Mouse (Mus musculus) midbrain, postnatal 0 days (tissue): ENCODE measurements around the gene Fam57a. TPM values are rescaled to one million over a fixed set of nuclear protein-coding genes. Genes with fewer than 3 reads are reported as not detected.

Source experiments
- ATAC-seq: fragments of 200-750 bp; cut with Nextera tagmentation; 2 replicates; pipeline ENCODE4 v1.8.0; 2017; ENCODE audit warnings: moderate number of reproducible peaks, mild to moderate bottlenecking, moderate TSS enrichment, moderate library complexity; ENCODE audit not compliant: low FRiP score
- DNase-seq: peaks from one replicate; pipeline ENCODE4 v3.0.0-alpha.2; 2015; ENCODE audit warnings: low spot score
- H3K27ac ChIP-seq: fragments of 300-500 bp; sonication (generic); 2 replicates; pipeline ENCODE4 v1.5.1; 2014; ENCODE audit warnings: low read depth, mild to moderate bottlenecking, low read length, mixed read lengths
- H3K27me3 ChIP-seq: fragments of 300-500 bp; sonication (generic); 2 replicates; pipeline ENCODE4 v1.6.1; 2014; ENCODE audit warnings: low read length, control low read depth, mixed read lengths; ENCODE audit not compliant: insufficient read depth
- H3K36me3 ChIP-seq: fragments of 300-500 bp; sonication (generic); 2 replicates; pipeline ENCODE4 v1.6.1; 2014; ENCODE audit warnings: low read length, control low read depth, mixed read lengths; ENCODE audit not compliant: insufficient read depth
- H3K4me1 ChIP-seq: fragments of 300-500 bp; sonication (generic); 2 replicates; pipeline ENCODE4 v1.6.1; 2014; ENCODE audit warnings: mild to moderate bottlenecking, control low read depth, antibody characterized with exemption, low read length, mixed read lengths; ENCODE audit not compliant: insufficient read depth
- H3K4me2 ChIP-seq: fragments of 300-500 bp; sonication (generic); 2 replicates; pipeline ENCODE4 v1.6.1; 2014; ENCODE audit warnings: low read depth, mild to moderate bottlenecking, low read length, mixed read lengths; ENCODE audit not compliant: poor library complexity, severe bottlenecking
- H3K4me3 ChIP-seq: fragments of 300-500 bp; sonication (generic); 2 replicates; pipeline ENCODE4 v1.5.1; 2014; ENCODE audit warnings: low read depth, mild to moderate bottlenecking, low read length, moderate library complexity
- H3K9ac ChIP-seq: fragments of 300-500 bp; sonication (generic); replicated peaks from 2 replicates; pipeline ENCODE4 v1.6.1; 2014; ENCODE audit warnings: mild to moderate bottlenecking, low read length, moderate library complexity, mixed read lengths; ENCODE audit not compliant: poor library complexity, severe bottlenecking
- H3K9me3 ChIP-seq: fragments of 300-500 bp; sonication (generic); 2 replicates; pipeline ENCODE4 v1.6.1; 2016; ENCODE audit warnings: low read length, control low read depth
- CTCF ChIP-seq: IDR thresholded peaks from 2 replicates; pipeline ENCODE4 v1.5.1; 2016; ENCODE audit warnings: antibody characterized with exemption, mild to moderate bottlenecking
- WGBS: fragments of 180-500 bp; shearing (Covaris S2); extraction: QIAGEN DNeasy Blood & Tissue Kit; methylation state at CpG from one replicate; pipeline ENCODE4 v1.1.7; 2014; 5-methylcytosine and 5-hydroxymethylcytosine counted together
- polyA plus RNA-seq: library from polyadenylated mRNA; unstranded; fragments of >200 nt; fragmentation: Nextera tagmentation; extraction: Ambion mirVana; gene quantifications from 2 replicates; pipeline ENCODE4 v1.2.1, GENCODE M21; 2015
- total RNA-seq: library from RNA; depleted of rRNA; stranded (reverse); fragments of >200 nt; gene quantifications from 2 replicates; pipeline ENCODE4 v1.2.3, GENCODE M21; 2014

Gene Fam57a
- total and polyA plus RNA-seq, 2 experiments from 2014 or later, result 17.6 to 24.6 TPM

DNA sequence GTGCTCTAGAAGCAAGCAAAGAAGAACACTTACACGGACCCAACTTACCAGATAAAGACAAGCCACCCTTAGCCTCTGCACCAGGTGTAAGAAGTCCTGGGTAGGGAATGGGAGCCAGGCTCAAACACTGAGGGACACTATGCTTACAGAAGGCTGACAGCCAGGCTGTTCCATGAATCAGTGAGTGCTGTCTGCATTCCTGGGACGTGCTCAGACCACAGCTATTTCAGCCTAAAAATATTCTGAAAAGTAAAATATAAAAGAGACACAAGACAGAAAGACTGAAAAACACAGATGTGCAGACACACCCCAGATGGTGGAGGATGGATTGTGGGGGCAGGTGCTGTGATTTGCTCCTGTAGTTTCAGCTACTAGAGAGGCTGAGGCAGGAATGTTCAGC lies 24.6 kb upstream of the Fam57a start:
- no peaks in the 10 kb centered on the region for H3K27me3 ChIP-seq
- H3K4me2 ChIP-seq, result no peak overlapping the region
- no peak overlapping the region for H3K27ac ChIP-seq
- no peaks in the 10 kb centered on the region for H3K4me1 ChIP-seq
- peaks cover 33% of the 10 kb centered on the region for H3K36me3 ChIP-seq
- 88% methylated on average over 2 of the region's 2 CpGs for WGBS
- no peak overlapping the region for H3K9ac ChIP-seq
- H3K9me3 ChIP-seq, result no peaks in the 10 kb centered on the region
- TF ChIP-seq CTCF, result no peak
- no peak for DNase-seq
- no peak for ATAC-seq
- no peak overlapping the region for H3K4me3 ChIP-seq

DNA sequence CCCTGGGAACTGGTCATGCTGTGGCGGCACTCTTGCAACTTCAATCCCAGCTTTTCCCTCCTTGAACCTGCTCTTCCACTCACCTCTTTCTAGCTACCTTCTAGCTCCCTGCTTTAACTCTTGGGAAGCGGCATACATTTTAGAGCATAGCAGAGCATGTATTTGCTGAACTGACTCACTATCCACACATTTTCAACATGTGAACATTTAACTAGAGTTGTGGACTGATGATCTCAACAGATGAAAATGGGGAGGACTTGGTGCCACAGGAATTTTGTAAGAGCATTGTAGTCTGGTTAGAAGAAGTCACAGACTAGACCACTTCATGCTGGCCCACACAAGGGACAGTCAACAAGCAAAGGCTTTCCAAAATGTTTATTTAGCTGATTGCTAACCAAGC lies 21.1 kb upstream of the Fam57a start:
- Histone ChIP-seq H3K4me1 (no peaks in the 10 kb centered on the region), H3K27ac (no peak overlapping the region), H3K27me3 (no peaks in the 10 kb centered on the region), H3K36me3 (peaks cover 41% of the 10 kb centered on the region), H3K4me3 (no peak overlapping the region), H3K9me3 (no peaks in the 10 kb centered on the region), H3K4me2 (no peak overlapping the region), H3K9ac (no peak overlapping the region)
- no peak for ATAC-seq
- no peak for TF ChIP-seq CTCF
- 96% methylated on average over 2 of the region's 2 CpGs for WGBS
- DNase-seq, result no peak

DNA sequence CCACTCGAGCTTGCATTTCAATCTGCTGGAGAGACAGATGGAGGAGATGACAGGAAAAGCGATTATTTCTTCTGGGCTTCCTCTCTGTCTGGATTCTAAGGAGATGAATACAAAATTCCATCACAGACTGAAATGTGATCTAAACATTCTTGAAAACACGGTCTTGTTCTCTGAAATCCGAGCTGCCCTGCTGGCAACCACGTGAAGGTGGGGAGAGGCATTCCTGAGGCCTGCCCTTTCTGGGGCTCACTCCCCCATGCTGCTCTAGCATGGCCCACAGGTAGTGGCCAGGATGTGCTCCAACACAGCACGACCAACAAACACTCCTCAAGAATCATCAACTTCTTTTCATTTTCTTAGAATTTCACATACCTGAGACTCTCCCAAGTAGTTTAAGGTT lies 19.2 kb upstream of the Fam57a start:
- ATAC-seq (no peak), DNase-seq (no peak)
- TF ChIP-seq CTCF, result no peak
- no peaks in the 10 kb centered on the region for H3K4me1 ChIP-seq
- H3K27me3 ChIP-seq, result no peaks in the 10 kb centered on the region
- no peaks in the 10 kb centered on the region for H3K9me3 ChIP-seq
- peaks cover 43% of the 10 kb centered on the region for H3K36me3 ChIP-seq
- no peak overlapping the region for H3K9ac ChIP-seq
- H3K27ac ChIP-seq, result no peak overlapping the region
- WGBS, result 66% methylated on average over 6 of the region's 6 CpGs
- no peak overlapping the region for H3K4me2 ChIP-seq
- H3K4me3 ChIP-seq, result no peak overlapping the region

DNA sequence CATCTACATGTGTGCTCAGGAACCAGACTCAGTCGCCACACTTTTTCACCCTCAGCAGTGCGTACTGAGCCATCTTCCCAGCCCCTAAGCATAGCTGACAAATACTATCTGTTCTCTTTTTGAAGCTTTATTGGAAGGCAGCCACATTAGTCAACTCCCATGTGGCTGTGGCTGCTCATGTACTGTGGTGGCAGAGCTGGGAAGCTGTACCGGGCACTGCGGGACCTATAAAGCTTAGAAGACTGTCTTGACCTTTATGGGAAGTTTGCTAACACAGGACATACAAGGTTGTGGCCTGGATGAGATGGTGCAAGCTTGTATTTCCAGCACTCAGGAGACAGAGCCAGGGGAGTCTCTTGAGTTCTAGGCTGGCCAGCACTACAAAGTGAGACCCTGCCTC lies 12.8 kb upstream of the Fam57a start:
- 96% methylated on average over 4 of the region's 4 CpGs for WGBS
- H3K27me3 ChIP-seq, result no peaks in the 10 kb centered on the region
- no peak for ATAC-seq
- H3K36me3 ChIP-seq, result peaks cover 18% of the 10 kb centered on the region
- H3K4me1 ChIP-seq, result no peaks in the 10 kb centered on the region
- no peak overlapping the region for H3K4me3 ChIP-seq
- no peak for DNase-seq
- TF ChIP-seq CTCF, result no peak
- no peaks in the 10 kb centered on the region for H3K9me3 ChIP-seq
- H3K27ac ChIP-seq, result no peak overlapping the region
- no peak overlapping the region for H3K9ac ChIP-seq
- no peak overlapping the region for H3K4me2 ChIP-seq

DNA sequence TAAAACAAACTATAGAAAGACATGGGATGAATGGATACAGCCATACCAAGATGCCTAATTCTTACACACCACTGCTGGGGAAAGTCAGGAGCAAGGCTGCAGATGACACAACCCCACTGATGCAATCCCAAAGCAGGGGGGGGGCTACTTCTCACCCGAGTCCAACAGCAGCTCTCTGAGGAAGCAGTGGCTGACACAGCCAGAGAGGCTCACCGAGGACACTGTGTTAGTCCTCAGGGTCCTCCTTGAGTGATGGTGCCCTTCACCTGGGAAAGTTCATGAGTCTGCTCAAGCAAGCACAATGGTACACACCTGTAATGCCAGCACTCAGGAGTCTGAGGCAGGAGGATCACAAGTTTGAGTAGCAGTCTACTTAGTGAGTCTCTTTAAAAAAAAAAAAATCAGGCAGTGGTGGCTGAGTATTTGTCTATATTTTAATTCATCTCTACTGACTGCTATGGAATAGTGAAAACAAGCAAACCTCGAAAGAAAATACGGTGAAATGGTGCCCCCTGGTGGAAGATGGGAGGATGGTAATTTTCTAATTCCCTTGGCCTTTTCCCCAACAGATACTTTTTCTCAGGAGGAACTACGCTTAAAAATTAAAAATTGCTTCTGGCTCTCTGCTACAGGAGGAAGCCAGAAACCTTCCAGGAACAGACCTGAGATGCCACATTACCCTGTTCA lies 12.2 kb upstream of the Fam57a start:
- H3K4me1 ChIP-seq, result no peaks in the 10 kb centered on the region
- DNase-seq, result peak; percentile 81
- no peak for ATAC-seq
- H3K4me3 ChIP-seq, result no peak overlapping the region
- no peaks in the 10 kb centered on the region for H3K27me3 ChIP-seq
- no peak overlapping the region for H3K27ac ChIP-seq
- H3K36me3 ChIP-seq, result peaks cover 18% of the 10 kb centered on the region
- WGBS, result 31% methylated on average over 5 of the region's 5 CpGs
- peak; percentile 84 for TF ChIP-seq CTCF
- H3K9ac ChIP-seq, result no peak overlapping the region
- no peak overlapping the region for H3K4me2 ChIP-seq
- H3K9me3 ChIP-seq, result no peaks in the 10 kb centered on the region

DNA sequence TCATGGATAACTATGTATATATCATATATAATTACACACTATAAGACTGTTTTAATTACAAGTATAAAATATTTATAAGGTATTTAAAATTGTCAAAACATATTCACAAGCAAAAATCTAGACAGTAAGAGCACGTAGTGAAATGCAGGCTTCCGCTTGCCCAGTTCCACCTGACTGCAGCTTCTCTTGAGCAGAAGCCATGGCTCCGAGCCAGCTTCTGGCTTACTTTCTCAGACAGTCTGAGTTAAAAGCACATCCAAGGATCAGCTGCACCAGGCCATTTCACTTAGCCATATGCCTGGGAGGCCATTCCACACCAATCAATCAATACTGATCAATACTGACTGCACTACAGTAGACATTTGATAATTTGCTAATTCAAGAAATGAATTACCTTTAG lies 10.5 kb upstream of the Fam57a start:
- H3K36me3 ChIP-seq, result peaks cover 15% of the 10 kb centered on the region; the same call in 1 of the 2 replicates
- no peak overlapping the region for H3K4me2 ChIP-seq
- TF ChIP-seq CTCF, result no peak
- 85% methylated on average over 3 of the region's 3 CpGs for WGBS
- no peak overlapping the region for H3K27ac ChIP-seq
- no peaks in the 10 kb centered on the region for H3K9me3 ChIP-seq
- no peaks in the 10 kb centered on the region for H3K4me1 ChIP-seq
- ATAC-seq (no peak), DNase-seq (peak; percentile 53)
- H3K9ac ChIP-seq, result no peak overlapping the region
- no peak overlapping the region for H3K4me3 ChIP-seq
- no peaks in the 10 kb centered on the region for H3K27me3 ChIP-seq
